Mouse (Mus musculus) olfactory bulb, adult 2 months (tissue): ENCODE measurements around the gene Vstm2a.

Experiments used
- CTCF ChIP-seq: fragments of 200-500 bp; IDR thresholded peaks from 2 replicates; pipeline ENCODE4 v1.5.1; 2012; ENCODE audit warnings: low read depth, mild to moderate bottlenecking, low read length, moderate library complexity; ENCODE audit not compliant: insufficient read depth
- POLR2A ChIP-seq: fragments of 200-500 bp; IDR thresholded peaks from 2 replicates; pipeline ENCODE4 v1.6.1; 2012; ENCODE audit warnings: mild to moderate bottlenecking, low read depth, low read length, moderate library complexity; ENCODE audit not compliant: insufficient read depth

DNA sequence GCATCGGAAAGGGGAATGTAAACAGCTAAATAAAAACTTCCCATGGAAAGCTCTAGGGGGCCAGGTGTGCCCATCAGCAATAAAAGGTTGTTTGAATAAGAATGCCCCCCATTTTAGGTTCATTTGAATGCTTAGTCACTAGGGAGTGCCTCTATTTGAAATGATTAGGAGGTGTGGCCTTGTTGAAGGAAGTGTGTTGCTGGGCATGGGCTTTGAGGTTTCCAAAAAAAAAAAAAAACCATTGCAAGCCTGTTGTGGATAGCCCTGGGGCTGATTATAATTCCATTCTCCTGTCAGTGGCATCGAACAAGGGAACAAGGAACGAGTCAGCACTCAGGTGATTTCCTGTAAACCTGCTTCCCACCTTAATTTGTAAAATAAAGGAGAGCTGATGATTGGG, 87.7 kb downstream of the Vstm2a start:
- no peak for TF ChIP-seq CTCF
- TF ChIP-seq POLR2A: no peak
